Mouse (Mus musculus): ENCODE measurements around the gene Mndal.
A peak's percentile ranks its signal among the peaks of the same experiment; 100 is the strongest.
"Not testable (repeated sequence)": the region's sequence is repeated elsewhere in the genome, so short reads cannot be mapped to it uniquely, and the experiment has no call there.

The Mndal gene

GRCm38 (mm10) chr1:173941924-173942779, at the start of gene Mndal, which contains the start of gene Ifi203:
Gene Mndal (minus strand): TSS chr1:173942491.
Gene Ifi203 (minus strand): TSS chr1:173942672.
- not testable (repeated sequence) for DNase-seq (ENCODE audit: extremely low read depth, low read depth)

GRCm38 (mm10) chr1:173982694-173983305, 40.5 kb upstream of the Mndal start, which contains the start of gene Ifi202b:
Gene Ifi202b (minus strand): TSS chr1:173982744.
- not testable (repeated sequence) for DNase-seq (ENCODE audit: extremely low read depth, low read depth)

- DNase-seq (ENCODE audit: extremely low read depth, low read depth), result not testable (repeated sequence)
Observed at GRCm38 (mm10) chr1:173981038-173981437, 38.7 kb upstream of the Mndal start.

- DNase-seq (ENCODE audit: extremely low read depth, low read depth), result peak; percentile 91
Observed at GRCm38 (mm10) chr1:173977622-173978021, 35.3 kb upstream of the Mndal start.

- DNase-seq (ENCODE audit: extremely low read depth, low read depth), result no peak
Observed at GRCm38 (mm10) chr1:173973111-173973510, 30.8 kb upstream of the Mndal start.

- DNase-seq (ENCODE audit: extremely low read depth, low read depth), result not testable (repeated sequence)
Observed at GRCm38 (mm10) chr1:173961491-173961890, 19.2 kb upstream of the Mndal start.

- DNase-seq (ENCODE audit: extremely low read depth, low read depth), result not testable (repeated sequence)
Observed at GRCm38 (mm10) chr1:173959998-173960397, 17.7 kb upstream of the Mndal start.

GRCm38 (mm10) chr1:173955839-173956527, 13.7 kb upstream of the Mndal start:
- DNase-seq (ENCODE audit: extremely low read depth, low read depth), result not testable (repeated sequence)

- DNase-seq (ENCODE audit: extremely low read depth, low read depth), result no peak
Observed at GRCm38 (mm10) chr1:173955071-173955796, 12.9 kb upstream of the Mndal start.

- DNase-seq (ENCODE audit: extremely low read depth, low read depth), result no peak
Observed at GRCm38 (mm10) chr1:173953563-173953962, 11.3 kb upstream of the Mndal start.

- DNase-seq (ENCODE audit: extremely low read depth, low read depth), result peak; percentile 53
Observed at GRCm38 (mm10) chr1:173949044-173949443, 6.8 kb upstream of the Mndal start.

GRCm38 (mm10) chr1:173942780-173943066, 432 bp upstream of the Mndal start:
- not testable (repeated sequence) for DNase-seq (ENCODE audit: extremely low read depth, low read depth)

- DNase-seq (ENCODE audit: extremely low read depth, low read depth), result not testable (repeated sequence)
Observed at GRCm38 (mm10) chr1:173941522-173941921, 769 bp downstream of the Mndal start.

GRCm38 (mm10) chr1:173919279-173919678, 23.0 kb downstream of the Mndal start:
- DNase-seq (ENCODE audit: extremely low read depth, low read depth), result not testable (repeated sequence)

- no peak for DNase-seq (ENCODE audit: extremely low read depth, low read depth)
Observed at GRCm38 (mm10) chr1:173914559-173914958, 27.7 kb downstream of the Mndal start.

GRCm38 (mm10) chr1:173913256-173913791, 29.0 kb downstream of the Mndal start:
- not testable (repeated sequence) for DNase-seq (ENCODE audit: extremely low read depth, low read depth)

GRCm38 (mm10) chr1:173912548-173913255, 29.6 kb downstream of the Mndal start, which contains the start of gene Ifi211:
Gene Ifi211 (minus strand): TSS chr1:173913046.
- DNase-seq (ENCODE audit: extremely low read depth, low read depth), result not testable (repeated sequence)

GRCm38 (mm10) chr1:173911808-173912464, 30.4 kb downstream of the Mndal start:
- no peak for DNase-seq (ENCODE audit: extremely low read depth, low read depth)

GRCm38 (mm10) chr1:173908390-173908789, 33.9 kb downstream of the Mndal start:
- not testable (repeated sequence) for DNase-seq (ENCODE audit: extremely low read depth, low read depth)

GRCm38 (mm10) chr1:173905885-173906284, 36.4 kb downstream of the Mndal start:
- DNase-seq (ENCODE audit: extremely low read depth, low read depth), result not testable (repeated sequence)
